Mouse (Mus musculus): ENCODE measurements at regions not wholly inside any gene's neighbourhood (a gene's known extent, or its start where the extent isn't known, plus 50 kb on each side); places are given as distances from the start of the nearest gene placed in this dataset.

GRCm38 (mm10) chr4:91180241-91181096 is 220.1 kb downstream of the Elavl2 start:
- no peak for DNase-seq

DNA sequence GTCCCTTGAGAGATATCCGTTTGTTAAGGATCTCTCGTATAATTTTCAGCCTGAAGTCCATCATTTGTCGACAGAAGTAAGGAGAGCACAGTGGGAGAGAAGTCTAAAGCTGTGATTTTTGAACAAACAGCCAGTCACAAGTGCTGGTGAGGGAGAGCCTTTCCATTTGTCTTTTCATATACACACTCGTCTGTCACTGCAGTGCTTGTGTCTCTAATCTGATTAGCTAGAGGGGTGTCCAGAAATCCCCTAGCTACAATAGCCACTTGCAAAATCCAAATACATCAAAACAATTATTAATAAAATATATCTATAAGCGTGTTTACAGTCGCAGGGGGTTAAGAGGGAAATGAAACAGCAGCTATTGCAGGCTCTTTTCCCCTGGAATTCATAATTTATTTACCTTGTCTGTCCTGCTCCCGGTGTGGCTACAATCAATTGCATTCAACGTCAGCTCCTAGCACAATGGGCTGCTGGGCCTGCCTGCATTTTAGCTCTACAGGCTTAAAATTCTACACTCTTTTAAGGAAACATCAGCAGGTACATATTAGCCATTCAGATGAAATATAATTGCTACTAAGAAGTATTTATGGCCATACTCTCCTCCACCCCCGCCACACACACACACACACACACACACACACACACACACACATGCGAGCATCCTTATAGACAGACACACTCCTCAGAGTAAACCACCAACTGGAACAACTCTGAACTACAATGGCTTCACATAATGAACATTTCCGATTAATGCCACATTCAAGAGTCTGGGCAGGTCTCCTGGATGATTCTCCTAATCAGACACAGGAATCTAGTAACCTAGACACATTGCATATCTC is 236.1 kb downstream of the Elavl2 start:
- no peak for DNase-seq

DNA sequence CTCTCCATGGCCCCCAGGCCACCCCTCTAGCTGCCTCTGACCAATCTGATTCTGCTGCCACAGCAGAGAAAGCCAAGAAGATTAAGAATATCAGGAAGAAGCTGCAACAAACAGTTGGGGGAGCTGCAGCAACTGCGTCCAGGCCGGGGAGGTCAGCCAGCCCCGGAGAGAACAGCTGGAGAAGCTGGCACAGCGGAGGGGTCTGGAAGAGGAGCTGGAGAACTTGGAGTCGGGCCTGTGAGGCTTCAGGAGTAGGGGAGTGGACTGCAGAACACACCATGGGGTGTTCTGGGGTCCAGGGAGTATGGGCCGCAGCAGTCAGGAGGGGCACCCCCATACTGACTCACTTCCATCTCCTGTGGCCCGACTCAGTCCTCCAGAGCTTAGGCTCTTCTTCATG is 243.5 kb downstream of the Elavl2 start:
- DNase-seq, result no peak

- no peak for DNase-seq
Observed at GRCm38 (mm10) chr4:91144666-91145065, 255.9 kb downstream of the Elavl2 start.

DNA sequence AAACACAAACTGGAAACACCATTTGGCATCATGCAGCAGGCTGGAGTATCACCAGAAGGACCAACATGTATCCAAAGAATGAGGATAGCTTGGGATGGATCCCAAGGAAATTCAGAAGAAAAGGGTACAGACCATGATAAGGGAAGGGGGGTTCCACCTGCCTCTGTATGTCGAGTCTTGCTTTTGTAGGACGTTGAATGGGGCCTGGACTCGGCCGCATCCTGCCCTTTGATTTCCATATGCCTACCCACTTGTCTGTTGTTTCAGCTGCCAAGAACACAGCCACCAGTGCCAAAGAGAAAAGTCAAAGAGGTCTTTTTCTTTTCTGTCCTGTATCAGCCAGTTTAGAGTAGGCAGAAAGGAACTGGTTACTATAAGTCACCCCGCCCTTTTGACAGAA is 256.7 kb downstream of the Elavl2 start:
- no peak for DNase-seq

GRCm38 (mm10) chr4:91135327-91135726 is 265.3 kb downstream of the Elavl2 start:
- no peak for DNase-seq

DNA sequence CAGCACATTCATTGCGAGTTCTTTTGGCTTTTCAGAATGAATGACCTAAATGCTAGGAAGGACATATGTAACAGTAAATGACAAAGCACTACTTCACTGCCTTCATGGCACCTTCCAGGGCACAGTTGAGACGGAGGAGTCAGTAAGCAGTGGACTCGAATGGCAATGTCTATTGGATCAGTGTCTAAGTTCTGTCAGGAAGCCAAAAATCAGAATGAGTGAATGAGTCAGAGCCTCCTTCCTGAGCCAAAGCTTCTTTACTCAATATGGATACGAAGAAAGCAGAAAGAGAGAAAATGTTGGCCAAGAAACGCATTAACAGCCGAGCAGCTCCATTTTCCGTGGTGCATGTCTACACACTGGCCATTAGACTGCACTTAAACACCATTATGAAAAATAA is 268.3 kb downstream of the Elavl2 start:
- no peak for DNase-seq

- no peak for DNase-seq
Observed at GRCm38 (mm10) chr4:91120277-91120676, 280.3 kb downstream of the Elavl2 start.

- no peak for DNase-seq
Observed at GRCm38 (mm10) chr4:91116807-91117609, 283.6 kb downstream of the Elavl2 start.

DNA sequence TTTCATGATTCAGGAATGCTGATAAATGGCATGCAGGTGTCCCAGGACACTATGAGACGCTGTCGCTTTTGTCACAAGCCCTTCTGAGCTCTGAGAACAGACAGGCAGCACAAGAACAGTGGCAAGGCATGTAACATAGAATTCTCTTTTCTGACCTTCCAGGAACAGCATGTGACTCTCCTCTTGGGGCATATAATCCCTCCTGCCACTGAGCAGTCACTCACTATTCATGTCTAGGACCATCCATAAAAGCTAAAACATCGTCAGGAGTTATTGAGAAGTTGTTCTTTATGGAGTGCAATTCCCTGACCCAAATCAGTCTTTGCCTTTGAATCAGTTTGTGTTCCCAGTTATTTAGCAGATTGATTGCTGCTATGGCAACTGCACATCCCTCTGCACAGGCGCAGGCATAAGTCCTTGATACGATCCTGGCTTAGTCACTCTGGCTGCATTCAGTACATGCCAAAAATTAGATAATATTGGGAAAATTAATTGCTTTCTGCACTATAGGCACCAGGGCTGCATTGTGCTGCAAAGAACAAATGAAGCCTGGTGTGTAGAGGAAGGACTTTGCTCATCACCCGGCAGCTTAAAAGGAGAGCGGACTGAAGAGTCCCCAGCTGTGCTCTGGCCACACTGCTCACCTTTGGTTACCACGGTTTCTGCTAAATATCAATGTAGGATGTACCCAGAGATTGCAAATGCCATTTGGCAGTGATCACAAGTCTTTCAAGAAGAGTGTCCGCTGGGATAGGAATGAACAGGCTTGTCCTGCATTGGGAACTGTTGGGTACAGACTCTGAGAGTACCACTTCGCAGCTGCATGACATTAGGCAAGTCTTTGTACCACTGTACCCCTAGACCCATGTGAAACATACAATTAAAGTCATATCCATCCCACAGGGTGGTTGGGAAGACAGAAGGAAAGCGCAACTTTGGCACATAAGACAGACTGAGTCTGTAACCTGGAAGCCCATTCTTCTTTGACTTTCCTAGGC is 288.6 kb downstream of the Elavl2 start:
- DNase-seq, result no peak

GRCm38 (mm10) chr4:91096086-91096485 is 304.5 kb downstream of the Elavl2 start:
- peak; percentile 85 for DNase-seq

- DNase-seq, result no peak
Observed at GRCm38 (mm10) chr4:91094382-91094781, 306.2 kb downstream of the Elavl2 start.

DNA sequence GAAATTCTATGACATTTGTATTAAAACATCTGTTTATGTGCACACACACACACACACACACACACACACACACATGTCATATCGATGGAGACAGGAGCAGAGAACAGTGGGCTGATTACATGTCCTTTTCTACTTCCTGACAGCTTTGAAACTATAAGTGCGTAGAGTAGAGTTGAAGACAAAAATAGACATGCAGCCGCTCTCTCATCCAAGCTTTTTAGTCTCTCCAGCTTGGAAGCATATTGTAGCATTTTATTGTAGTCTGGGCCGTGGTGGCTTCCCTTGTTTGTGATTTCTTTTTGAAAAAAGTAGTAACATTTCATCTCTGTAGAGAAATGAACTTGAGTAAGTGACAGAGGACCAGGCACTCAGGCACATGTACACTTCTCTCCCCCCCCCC is 306.7 kb downstream of the Elavl2 start:
- DNase-seq, result no peak

DNA sequence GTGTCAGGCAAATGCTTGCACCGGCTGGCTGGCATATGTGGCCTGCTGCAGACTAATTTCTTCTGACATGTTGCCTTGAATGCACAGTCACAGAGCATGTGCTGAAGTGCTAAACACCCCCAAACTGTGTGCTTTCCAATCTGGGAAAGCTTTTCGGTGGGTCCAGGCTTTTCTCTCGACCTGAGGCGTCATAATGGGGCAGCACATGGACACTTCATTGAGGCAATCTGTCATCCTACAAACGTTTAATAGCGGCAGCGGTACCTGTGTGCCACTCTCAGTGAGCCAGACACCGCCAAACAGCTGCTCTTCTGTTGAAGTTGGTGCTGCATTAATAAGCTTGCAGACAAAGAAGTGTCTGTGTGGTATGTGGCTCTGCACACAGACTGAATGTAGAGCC is 308.3 kb downstream of the Elavl2 start:
- DNase-seq, result no peak

- DNase-seq, result no peak
Observed at GRCm38 (mm10) chr4:91091910-91092309, 308.7 kb downstream of the Elavl2 start.

DNA sequence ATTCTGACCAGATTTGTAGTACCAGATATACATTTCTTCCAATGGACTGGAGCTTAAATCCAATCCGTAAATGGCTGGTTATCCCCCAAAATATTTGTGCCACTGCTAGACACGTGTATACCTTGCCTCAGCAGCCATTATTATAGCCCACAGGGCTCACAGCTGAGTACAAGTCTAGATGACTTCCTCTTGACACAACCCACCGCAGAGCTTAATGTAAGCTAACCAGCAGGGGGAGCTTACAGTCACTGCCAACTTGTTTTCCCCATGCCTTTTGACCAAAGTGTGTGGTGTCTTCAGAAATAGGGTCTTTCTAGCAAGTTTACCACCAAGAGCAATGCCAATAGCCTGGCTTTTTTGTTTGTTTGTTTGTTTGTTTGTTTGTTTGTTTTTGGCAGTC is 316.6 kb downstream of the Elavl2 start:
- DNase-seq, result no peak

GRCm38 (mm10) chr4:91081447-91081846 is 319.1 kb downstream of the Elavl2 start:
- DNase-seq, result no peak

GRCm38 (mm10) chr4:91080620-91081441 is 319.8 kb downstream of the Elavl2 start:
- DNase-seq, result no peak

- DNase-seq, result no peak
Observed at GRCm38 (mm10) chr4:91071263-91071662, 329.3 kb downstream of the Elavl2 start.

GRCm38 (mm10) chr4:91060933-91061332 is 339.7 kb downstream of the Elavl2 start:
- no peak for DNase-seq

- no peak for DNase-seq
Observed at GRCm38 (mm10) chr4:91051913-91052312, 348.7 kb downstream of the Elavl2 start.

Data from cerebellum, adult 8-10 months (tissue).